Mouse (Mus musculus) hindbrain, postnatal 0 days (tissue): ENCODE data around the gene Kcnq1. TPM values are rescaled to one million over a fixed set of nuclear protein-coding genes. Genes with fewer than 3 reads are reported as not detected.

Source experiments
- ATAC-seq: fragments of 200-750 bp; cut with Nextera tagmentation; 2 replicates; pipeline ENCODE4 v1.8.0; 2017; ENCODE audit warnings: mild to moderate bottlenecking, moderate TSS enrichment, moderate library complexity
- DNase-seq: peaks from one replicate; pipeline ENCODE4 v3.0.0-alpha.2; 2015; ENCODE audit warnings: low spot score
- H3K27ac ChIP-seq: fragments of 300-500 bp; sonication (generic); 2 replicates; pipeline ENCODE4 v1.5.1; 2014; ENCODE audit warnings: mild to moderate bottlenecking
- H3K27me3 ChIP-seq: fragments of 300-500 bp; sonication (generic); 2 replicates; pipeline ENCODE4 v1.6.1; 2014; ENCODE audit warnings: low read length, mixed read lengths; ENCODE audit not compliant: insufficient read depth
- H3K36me3 ChIP-seq: fragments of 300-500 bp; sonication (generic); 2 replicates; pipeline ENCODE4 v1.6.1; 2014; ENCODE audit warnings: low read length, mixed read lengths; ENCODE audit not compliant: insufficient read depth
- H3K4me1 ChIP-seq: fragments of 300-500 bp; sonication (generic); 2 replicates; pipeline ENCODE4 v1.6.1; 2014; ENCODE audit warnings: antibody characterized with exemption, low read length, mixed read lengths; ENCODE audit not compliant: insufficient read depth
- H3K4me2 ChIP-seq: fragments of 300-500 bp; sonication (generic); 2 replicates; pipeline ENCODE4 v1.6.1; 2014; ENCODE audit warnings: low read depth, mild to moderate bottlenecking, low read length, moderate library complexity, mixed read lengths
- H3K4me3 ChIP-seq: fragments of 300-500 bp; sonication (generic); 2 replicates; pipeline ENCODE4 v1.5.1; 2014; ENCODE audit warnings: low read length
- H3K9ac ChIP-seq: fragments of 300-500 bp; sonication (generic); replicated peaks from 2 replicates; pipeline ENCODE4 v1.6.1; 2014; ENCODE audit warnings: mild to moderate bottlenecking, low read length, moderate library complexity, mixed read lengths
- H3K9me3 ChIP-seq: fragments of 300-500 bp; sonication (generic); 2 replicates; pipeline ENCODE4 v1.6.1; 2016; ENCODE audit warnings: low read length, mixed read lengths
- CTCF ChIP-seq: IDR thresholded peaks from 2 replicates; pipeline ENCODE4 v1.5.1; 2016; ENCODE audit warnings: antibody characterized with exemption, control low read depth, low read depth
- WGBS: fragments of 180-500 bp; shearing (Covaris S2); extraction: QIAGEN DNeasy Blood & Tissue Kit; methylation state at CpG from one replicate; pipeline ENCODE4 v1.1.7; 2014; 5-methylcytosine and 5-hydroxymethylcytosine counted together
- polyA plus RNA-seq: library from polyadenylated mRNA; unstranded; fragments of >200 nt; fragmentation: Nextera tagmentation; extraction: Ambion mirVana; gene quantifications from 2 replicates; pipeline ENCODE4 v1.2.1, GENCODE M21; 2015
- total RNA-seq: library from RNA; depleted of rRNA; stranded (reverse); fragments of >200 nt; gene quantifications from 2 replicates; pipeline ENCODE4 v1.2.3, GENCODE M21; 2014

Kcnq1 gene
- total and polyA plus RNA-seq, 2 experiments from 2014 or later = 1.4 to 1.9 TPM

DNA sequence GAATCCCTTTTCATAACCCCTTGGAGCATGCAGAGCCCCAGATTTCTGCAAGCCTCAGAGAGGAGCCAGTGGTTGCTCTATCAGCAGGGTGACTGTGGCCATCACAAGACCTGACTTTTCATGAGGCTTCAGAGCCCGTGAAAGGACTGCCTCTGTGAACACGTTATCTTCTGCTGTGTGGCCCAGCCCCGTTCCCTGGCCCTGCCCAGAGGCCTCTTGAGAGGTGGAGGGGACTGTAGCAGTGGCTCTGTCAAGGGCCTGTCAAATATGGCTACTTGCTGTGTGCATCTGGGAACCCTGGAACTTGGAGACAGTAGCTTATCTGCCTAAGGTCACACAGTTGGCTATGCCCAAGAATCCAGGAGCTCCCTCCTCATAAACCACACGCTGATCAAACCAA, 5.6 kb downstream of the Kcnq1 start:
- H3K27me3 ChIP-seq = peaks cover 22% of the 10 kb centered on the region
- no peak overlapping the region for H3K4me3 ChIP-seq
- DNase-seq (no peak), ATAC-seq (no peak)
- no peak for TF ChIP-seq CTCF
- no peak overlapping the region for H3K4me2 ChIP-seq
- H3K36me3 ChIP-seq = no peaks in the 10 kb centered on the region
- no peak overlapping the region for H3K9ac ChIP-seq
- WGBS = 58% methylated on average over 4 of the region's 4 CpGs
- H3K4me1 ChIP-seq = no peaks in the 10 kb centered on the region
- H3K9me3 ChIP-seq = no peaks in the 10 kb centered on the region
- no peak overlapping the region for H3K27ac ChIP-seq

- ATAC-seq (no peak), DNase-seq (no peak)
- no peak for TF ChIP-seq CTCF
- no peaks in the 10 kb centered on the region for H3K9me3 ChIP-seq
- H3K4me2 ChIP-seq = no peak overlapping the region
- H3K36me3 ChIP-seq = no peaks in the 10 kb centered on the region
- no peaks in the 10 kb centered on the region for H3K4me1 ChIP-seq
- no peak overlapping the region for H3K4me3 ChIP-seq
- no peak overlapping the region for H3K9ac ChIP-seq
- no peak overlapping the region for H3K27ac ChIP-seq
- H3K27me3 ChIP-seq = peaks cover 15% of the 10 kb centered on the region
- WGBS = 31% methylated on average over 1 of the region's 1 CpGs
These were observed 6.2 kb downstream of the Kcnq1 start for GRCm38 (mm10) chr7:143112395-143112794.

DNA sequence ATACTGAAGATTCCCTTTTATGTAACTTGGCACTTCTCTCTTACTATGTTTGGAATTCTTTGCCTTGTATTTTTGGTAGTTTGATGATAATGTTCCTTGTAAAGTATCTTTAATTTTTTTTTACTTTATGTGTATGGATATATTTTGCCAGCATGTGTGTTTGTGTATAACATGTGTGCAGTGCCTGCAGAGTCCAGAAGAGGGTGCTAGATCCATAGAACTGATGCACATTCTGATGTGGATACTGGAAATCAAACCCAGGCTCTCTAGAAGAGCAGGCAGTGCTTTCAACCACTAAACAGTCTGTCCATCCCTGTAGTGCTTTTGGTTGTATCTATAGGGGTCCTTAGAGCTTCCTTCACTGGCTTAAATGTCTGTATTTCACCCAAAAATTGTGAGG, 8.6 kb downstream of the Kcnq1 start:
- Histone ChIP-seq H3K4me2 (no peak overlapping the region), H3K4me1 (no peaks in the 10 kb centered on the region), H3K27me3 (no peaks in the 10 kb centered on the region), H3K4me3 (no peak overlapping the region), H3K9me3 (no peaks in the 10 kb centered on the region), H3K27ac (no peak overlapping the region), H3K36me3 (no peaks in the 10 kb centered on the region), H3K9ac (no peak overlapping the region)
- no peak for TF ChIP-seq CTCF
- DNase-seq = no peak
- no peak for ATAC-seq

DNA sequence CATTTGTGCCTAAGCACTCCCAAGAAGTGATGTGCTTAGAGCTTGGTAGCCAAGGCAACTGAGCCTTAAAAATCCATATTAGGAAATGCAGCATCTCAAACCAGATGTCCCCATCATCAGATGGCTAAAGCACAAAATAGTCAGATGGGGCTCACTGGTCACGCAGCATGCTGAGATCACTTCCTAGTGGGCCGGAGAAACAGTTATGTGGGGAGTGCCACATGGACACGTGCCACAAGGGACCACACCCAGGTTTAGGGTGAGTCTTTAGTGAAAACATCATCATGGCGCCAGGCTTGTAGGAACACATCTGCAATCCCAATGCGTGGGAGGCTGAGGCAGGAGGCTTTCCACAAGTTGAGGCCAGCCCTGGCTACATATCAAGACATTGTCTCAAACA, 10.4 kb downstream of the Kcnq1 start:
- Histone ChIP-seq H3K4me3 (no peak overlapping the region), H3K9me3 (no peaks in the 10 kb centered on the region), H3K4me1 (no peaks in the 10 kb centered on the region), H3K27ac (no peak overlapping the region), H3K27me3 (no peaks in the 10 kb centered on the region), H3K36me3 (no peaks in the 10 kb centered on the region), H3K4me2 (no peak overlapping the region), H3K9ac (no peak overlapping the region)
- TF ChIP-seq CTCF = no peak
- 82% methylated on average over 5 of the region's 5 CpGs for WGBS
- ATAC-seq (no peak), DNase-seq (no peak)

GRCm38 (mm10) chr7:143119407-143119806, 13.2 kb downstream of the Kcnq1 start:
- WGBS = 19% methylated on average over 1 of the region's 1 CpGs
- Histone ChIP-seq H3K27ac (no peak overlapping the region), H3K4me1 (0 out of 2 replicates have a peak, but pooled peaks cover 6% of the 10 kb centered on the region), H3K27me3 (no peaks in the 10 kb centered on the region), H3K36me3 (no peaks in the 10 kb centered on the region), H3K9ac (no peak overlapping the region), H3K4me3 (no peak overlapping the region), H3K9me3 (no peaks in the 10 kb centered on the region), H3K4me2 (no peak overlapping the region)
- no peak for TF ChIP-seq CTCF
- no peak for DNase-seq
- ATAC-seq = no peak

GRCm38 (mm10) chr7:143119826-143120225, 13.7 kb downstream of the Kcnq1 start:
- Histone ChIP-seq H3K27ac (no peak overlapping the region), H3K4me1 (0 out of 2 replicates have a peak, but pooled peaks cover 6% of the 10 kb centered on the region), H3K9me3 (no peaks in the 10 kb centered on the region), H3K4me3 (no peak overlapping the region), H3K9ac (no peak overlapping the region), H3K36me3 (no peaks in the 10 kb centered on the region), H3K27me3 (no peaks in the 10 kb centered on the region), H3K4me2 (no peak overlapping the region)
- TF ChIP-seq CTCF = no peak
- DNase-seq = no peak
- WGBS = 78% methylated on average over 3 of the region's 3 CpGs
- ATAC-seq = no peak

DNA sequence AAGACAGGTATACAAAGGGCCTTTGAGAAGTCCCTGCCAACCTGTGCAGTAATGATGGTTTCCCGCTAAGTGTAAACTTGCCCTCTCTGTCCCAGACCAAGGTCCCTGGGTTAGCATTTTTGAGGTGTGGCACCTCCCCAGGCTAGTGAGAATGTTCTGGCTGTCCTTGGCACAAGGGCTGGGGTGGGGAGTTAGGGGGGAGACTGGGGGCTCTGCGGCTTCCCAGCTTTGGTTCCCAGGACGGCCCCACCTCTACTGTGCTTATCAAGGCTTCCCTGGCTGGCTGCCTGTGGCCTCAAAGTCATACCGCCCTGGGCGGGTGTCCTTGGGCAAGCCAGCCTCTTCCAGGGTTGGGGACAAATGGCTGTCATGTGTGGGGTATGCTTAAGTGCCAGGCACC, 16.0 kb downstream of the Kcnq1 start:
- Histone ChIP-seq H3K9me3 (no peaks in the 10 kb centered on the region), H3K27ac (no peak overlapping the region), H3K4me2 (no peak overlapping the region), H3K36me3 (no peaks in the 10 kb centered on the region), H3K4me1 (0 out of 2 replicates have a peak, but pooled peaks cover 6% of the 10 kb centered on the region), H3K4me3 (no peak overlapping the region), H3K9ac (no peak overlapping the region), H3K27me3 (no peaks in the 10 kb centered on the region)
- no peak for ATAC-seq
- TF ChIP-seq CTCF = no peak
- DNase-seq = no peak
- 74% methylated on average over 5 of the region's 5 CpGs for WGBS
